Mouse (Mus musculus): ENCODE results near the gene Lhfp. TPM values are rescaled to one million over a fixed set of nuclear protein-coding genes. Genes with fewer than 3 reads are reported as not detected.
"Not testable (repeated sequence)": the region's sequence is repeated elsewhere in the genome, so short reads cannot be mapped to it uniquely, and the experiment has no call there.

The Lhfp gene
- polyA plus RNA-seq, 1 experiment from 2014 or later, result 92.7 TPM

- ATAC-seq (replicated peaks; ENCODE audit: insufficient number of reproducible peaks, insufficient read depth, low FRiP score, low read depth), result no peak
- Histone ChIP-seq H3K4me3 (no peak overlapping the region), H3K27ac (no peak overlapping the region), H3K9ac (no peak overlapping the region), H3K4me2 (no peak overlapping the region), H3K36me3 (no peaks in the 10 kb centered on the region), H3K9me3 (replicated peaks) (no peaks in the 10 kb centered on the region), H3K27me3 (no peaks in the 10 kb centered on the region), H3K4me1 (replicated peaks) (peaks cover 66% of the 10 kb centered on the region)
- WGBS, result 70% methylated on average over 6 of the region's 6 CpGs
Observed at GRCm38 (mm10) chr3:53100803-53101202, 59.5 kb downstream of the Lhfp start.

- Histone ChIP-seq H3K27ac (peak overlapping the region; percentile 35; the same call in 1 of the 2 replicates), H3K4me2 (no peak overlapping the region), H3K4me3 (no peak overlapping the region), H3K27me3 (no peaks in the 10 kb centered on the region), H3K36me3 (no peaks in the 10 kb centered on the region), H3K9ac (no peak overlapping the region), H3K9me3 (replicated peaks) (no peaks in the 10 kb centered on the region), H3K4me1 (replicated peaks) (peaks cover 62% of the 10 kb centered on the region)
- WGBS, result 56% methylated on average over 6 of the region's 6 CpGs
- ATAC-seq (replicated peaks; ENCODE audit: insufficient number of reproducible peaks, insufficient read depth, low FRiP score, low read depth), result no peak
Observed at GRCm38 (mm10) chr3:53101711-53102110, 60.4 kb downstream of the Lhfp start.

DNA sequence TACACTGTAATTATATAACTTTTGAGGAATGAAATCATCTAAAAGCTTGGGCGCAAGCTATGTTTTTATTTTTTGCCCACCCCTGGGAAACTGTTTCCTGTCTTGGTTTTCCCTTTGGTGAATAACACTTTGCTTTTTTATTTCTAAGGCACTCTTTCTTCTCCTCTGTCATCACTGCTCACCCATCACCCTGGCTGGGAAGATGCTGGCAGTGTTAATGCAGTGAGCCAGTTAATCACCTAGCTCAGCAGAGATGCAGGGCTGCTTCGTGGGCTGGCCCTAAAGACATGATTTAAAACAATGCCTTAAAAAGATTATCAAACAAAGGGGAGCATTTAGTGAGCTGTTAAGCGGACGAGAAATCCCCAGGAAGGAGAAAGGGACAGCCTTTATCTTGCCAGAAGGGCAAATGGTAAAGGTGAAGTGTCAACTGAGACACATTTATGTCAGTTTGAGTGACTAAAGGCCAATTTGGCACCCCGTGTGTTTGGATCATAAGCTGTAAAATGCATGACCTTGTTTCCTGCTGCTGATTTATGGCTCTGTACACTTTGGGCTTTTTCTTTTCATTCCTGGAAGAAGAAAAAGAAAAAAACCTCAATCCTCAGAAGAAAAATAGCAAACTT is 60.9 kb downstream of the Lhfp start:
- ATAC-seq (replicated peaks; ENCODE audit: insufficient number of reproducible peaks, insufficient read depth, low FRiP score, low read depth), result no peak
- H3K9ac ChIP-seq, result no peak overlapping the region
- H3K9me3 ChIP-seq (replicated peaks), result no peaks in the 10 kb centered on the region
- peaks cover 58% of the 10 kb centered on the region for H3K4me1 ChIP-seq (replicated peaks)
- WGBS, result 29% methylated on average over 5 of the region's 5 CpGs
- H3K36me3 ChIP-seq, result no peaks in the 10 kb centered on the region
- no peak overlapping the region for H3K4me3 ChIP-seq
- H3K4me2 ChIP-seq, result no peak overlapping the region
- H3K27ac ChIP-seq, result peak overlapping the region; percentile 35
- H3K27me3 ChIP-seq, result no peaks in the 10 kb centered on the region

GRCm38 (mm10) chr3:53102757-53103153 is 61.4 kb downstream of the Lhfp start:
- H3K4me3 ChIP-seq, result no peak overlapping the region
- H3K9ac ChIP-seq, result no peak overlapping the region
- WGBS, result 33% methylated on average over 12 of the region's 12 CpGs
- no peaks in the 10 kb centered on the region for H3K9me3 ChIP-seq (replicated peaks)
- H3K4me1 ChIP-seq (replicated peaks), result peaks cover 56% of the 10 kb centered on the region
- no peaks in the 10 kb centered on the region for H3K27me3 ChIP-seq
- H3K4me2 ChIP-seq, result no peak overlapping the region
- no peaks in the 10 kb centered on the region for H3K36me3 ChIP-seq
- H3K27ac ChIP-seq, result peak overlapping the region; percentile 35
- no peak for ATAC-seq (replicated peaks; ENCODE audit: insufficient number of reproducible peaks, insufficient read depth, low FRiP score, low read depth)

- ATAC-seq (replicated peaks; ENCODE audit: insufficient number of reproducible peaks, insufficient read depth, low FRiP score, low read depth), result no peak
- Histone ChIP-seq H3K9ac (no peak overlapping the region), H3K4me2 (no peak overlapping the region), H3K36me3 (no peaks in the 10 kb centered on the region), H3K27me3 (no peaks in the 10 kb centered on the region), H3K9me3 (replicated peaks) (no peaks in the 10 kb centered on the region), H3K27ac (no peak overlapping the region), H3K4me1 (replicated peaks) (peaks cover 37% of the 10 kb centered on the region), H3K4me3 (no peak overlapping the region)
- WGBS, result 57% methylated on average over 11 of the region's 11 CpGs
Observed at GRCm38 (mm10) chr3:53108594-53109373, 67.5 kb downstream of the Lhfp start.

GRCm38 (mm10) chr3:53109879-53110278 is 68.6 kb downstream of the Lhfp start:
- Histone ChIP-seq H3K4me1 (replicated peaks) (peaks cover 32% of the 10 kb centered on the region), H3K9ac (no peak overlapping the region), H3K36me3 (no peaks in the 10 kb centered on the region), H3K27ac (peak overlapping the region; percentile 12; the same call in 1 of the 2 replicates), H3K9me3 (replicated peaks) (no peaks in the 10 kb centered on the region), H3K4me3 (no peak overlapping the region), H3K27me3 (no peaks in the 10 kb centered on the region), H3K4me2 (no peak overlapping the region)
- no peak for ATAC-seq (replicated peaks; ENCODE audit: insufficient number of reproducible peaks, insufficient read depth, low FRiP score, low read depth)
- 21% methylated on average over 3 of the region's 3 CpGs for WGBS

DNA sequence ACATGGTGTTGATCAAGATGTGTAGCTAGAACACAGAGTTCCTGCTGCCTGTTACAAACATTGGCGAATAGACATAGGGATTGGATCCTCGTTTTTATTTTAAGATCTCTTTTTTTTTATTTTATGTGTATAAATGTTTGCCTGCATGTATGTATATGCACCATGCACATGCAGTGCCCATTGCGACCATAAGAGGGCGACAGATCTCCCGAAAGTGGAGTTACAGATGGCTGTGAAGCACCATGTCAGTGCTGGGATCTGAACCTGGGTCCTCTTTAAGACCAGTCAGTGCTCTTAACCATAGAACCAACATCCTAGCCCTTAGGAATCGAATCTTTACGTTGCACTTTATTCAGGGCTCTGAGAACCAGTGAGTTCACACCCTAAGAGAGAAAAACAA is 70.7 kb downstream of the Lhfp start:
- no peaks in the 10 kb centered on the region for H3K9me3 ChIP-seq (replicated peaks)
- peaks cover 18% of the 10 kb centered on the region for H3K4me1 ChIP-seq (replicated peaks)
- ATAC-seq (replicated peaks; ENCODE audit: insufficient number of reproducible peaks, insufficient read depth, low FRiP score, low read depth), result no peak
- no peaks in the 10 kb centered on the region for H3K27me3 ChIP-seq
- H3K4me3 ChIP-seq, result no peak overlapping the region
- no peaks in the 10 kb centered on the region for H3K36me3 ChIP-seq
- no peak overlapping the region for H3K27ac ChIP-seq
- WGBS, result 91% methylated on average over 7 of the region's 7 CpGs
- no peak overlapping the region for H3K9ac ChIP-seq
- no peak overlapping the region for H3K4me2 ChIP-seq

GRCm38 (mm10) chr3:53118755-53119154 is 77.4 kb downstream of the Lhfp start:
- not testable (repeated sequence) for H3K36me3 ChIP-seq; H3K27ac ChIP-seq; H3K27me3 ChIP-seq; H3K9ac ChIP-seq; H3K4me2 ChIP-seq; ATAC-seq (replicated peaks; ENCODE audit: insufficient number of reproducible peaks, insufficient read depth, low FRiP score, low read depth); H3K4me3 ChIP-seq; H3K4me1 ChIP-seq (replicated peaks); H3K9me3 ChIP-seq (replicated peaks)
- 57% methylated on average over 5 of the region's 9 CpGs for WGBS

- 82% methylated on average over 6 of the region's 6 CpGs for WGBS
- no peak overlapping the region for H3K27ac ChIP-seq
- no peaks in the 10 kb centered on the region for H3K9me3 ChIP-seq (replicated peaks)
- H3K4me2 ChIP-seq, result no peak overlapping the region
- no peak overlapping the region for H3K4me3 ChIP-seq
- H3K9ac ChIP-seq, result no peak overlapping the region
- no peaks in the 10 kb centered on the region for H3K27me3 ChIP-seq
- no peak for ATAC-seq (replicated peaks; ENCODE audit: insufficient number of reproducible peaks, insufficient read depth, low FRiP score, low read depth)
- H3K36me3 ChIP-seq, result no peaks in the 10 kb centered on the region
- no peaks in the 10 kb centered on the region for H3K4me1 ChIP-seq (replicated peaks)
Observed at GRCm38 (mm10) chr3:53119978-53120377, 78.7 kb downstream of the Lhfp start.

GRCm38 (mm10) chr3:53125495-53125894 is 84.2 kb downstream of the Lhfp start:
- Histone ChIP-seq H3K9me3 (replicated peaks) (no peaks in the 10 kb centered on the region), H3K4me3 (no peak overlapping the region), H3K36me3 (no peaks in the 10 kb centered on the region), H3K9ac (no peak overlapping the region), H3K4me2 (no peak overlapping the region), H3K27ac (no peak overlapping the region), H3K4me1 (replicated peaks) (0 out of 2 replicates have a peak, but pooled peaks cover 8% of the 10 kb centered on the region), H3K27me3 (no peaks in the 10 kb centered on the region)
- no peak for ATAC-seq (replicated peaks; ENCODE audit: insufficient number of reproducible peaks, insufficient read depth, low FRiP score, low read depth)
- 79% methylated on average over 8 of the region's 8 CpGs for WGBS

- WGBS, result 85% methylated on average over 2 of the region's 2 CpGs
- Histone ChIP-seq H3K27me3 (no peaks in the 10 kb centered on the region), H3K9me3 (replicated peaks) (no peaks in the 10 kb centered on the region), H3K4me2 (no peak overlapping the region), H3K36me3 (no peaks in the 10 kb centered on the region), H3K27ac (no peak overlapping the region), H3K9ac (no peak overlapping the region), H3K4me1 (replicated peaks) (peaks cover 6% of the 10 kb centered on the region), H3K4me3 (no peak overlapping the region)
- ATAC-seq (replicated peaks; ENCODE audit: insufficient number of reproducible peaks, insufficient read depth, low FRiP score, low read depth), result no peak
Observed at GRCm38 (mm10) chr3:53138785-53139184, 97.5 kb downstream of the Lhfp start.

DNA sequence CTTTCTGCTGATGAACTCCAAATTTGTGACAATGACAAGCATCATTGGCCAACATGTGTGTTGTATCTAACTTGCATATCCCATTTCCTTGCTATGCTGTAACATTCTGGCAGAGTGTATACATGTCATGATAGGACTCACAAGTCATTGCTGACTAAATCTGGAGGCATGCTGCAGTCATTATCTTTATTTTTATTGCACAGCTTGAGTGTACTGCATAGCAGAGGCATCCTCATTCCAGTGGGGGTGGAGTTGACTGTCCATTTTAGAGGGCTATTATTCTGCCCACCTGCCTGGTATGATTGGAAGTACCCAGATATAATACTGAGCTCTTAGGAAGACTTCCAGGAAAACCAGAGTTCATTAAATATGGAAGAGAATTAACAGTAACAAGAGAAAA is 97.9 kb downstream of the Lhfp start:
- no peaks in the 10 kb centered on the region for H3K27me3 ChIP-seq
- peaks cover 6% of the 10 kb centered on the region for H3K4me1 ChIP-seq (replicated peaks)
- no peak overlapping the region for H3K9ac ChIP-seq
- no peaks in the 10 kb centered on the region for H3K9me3 ChIP-seq (replicated peaks)
- no peak overlapping the region for H3K4me3 ChIP-seq
- ATAC-seq (replicated peaks; ENCODE audit: insufficient number of reproducible peaks, insufficient read depth, low FRiP score, low read depth), result no peak
- H3K4me2 ChIP-seq, result no peak overlapping the region
- no peaks in the 10 kb centered on the region for H3K36me3 ChIP-seq
- H3K27ac ChIP-seq, result no peak overlapping the region
